ENCODE assay signal across 8 mouse cellular contexts in the genomic region with DNA sequence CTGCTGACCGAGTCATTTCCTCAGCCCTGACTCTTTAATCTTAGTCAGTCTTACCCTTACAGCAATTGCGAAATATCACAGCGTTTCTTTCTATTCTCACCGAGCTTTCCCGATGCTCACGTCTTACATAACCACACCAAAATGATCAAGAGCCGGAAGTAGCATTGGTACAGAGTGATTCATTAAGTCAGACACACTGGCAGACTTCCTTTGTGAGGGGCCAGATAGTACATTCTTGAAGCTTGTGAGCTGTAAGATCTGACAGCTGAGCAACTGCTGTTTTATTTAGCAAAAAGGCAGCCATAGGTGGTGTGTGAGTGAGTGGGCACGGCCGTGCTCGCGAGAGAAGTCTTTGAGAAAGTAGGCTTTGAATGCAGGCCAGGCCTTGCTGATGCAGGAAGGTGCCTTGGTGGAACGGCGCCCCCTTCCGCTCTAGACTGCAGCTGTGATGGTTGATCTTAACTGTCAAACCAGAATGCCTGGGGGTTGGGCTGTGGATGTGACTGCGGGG. TPM values are rescaled to one million over a fixed set of nuclear protein-coding genes. Genes with fewer than 3 reads are reported as not detected.
DNase-seq lines count a peak whose midpoint lies in the region; TF ChIP-seq lines count a peak whose summit lies in the region.

No protein-coding gene starts in this region.

- H3K79me2 ChIP-seq in MEL (ENCODE audit: control insufficient read depth, insufficient read depth, low read length, poor library complexity): no peaks in the 10 kb centered on the region; the same call in 1 of the 2 replicates

- no peak overlapping the region for H3K9ac ChIP-seq in MEL (ENCODE audit: control insufficient read depth, low read depth, low read length, poor library complexity, severe bottlenecking)

- no peak; the same call in 1 of the 2 replicates for TF ChIP-seq RAD21 in MEL (IDR thresholded peaks at IDR 0.05; ENCODE audit: low read depth, low read length)

- no peaks in the 10 kb centered on the region for H3K9me3 ChIP-seq in MEL (replicated peaks; ENCODE audit: insufficient read depth, low read length)

- no peak overlapping the region for H3K4me3 ChIP-seq in MEL (ENCODE audit: control insufficient read depth in 1 of 2, insufficient read depth in 1 of 2, low read depth in 2 of 2, low read length in 2 of 2)

- H3K27me3 ChIP-seq in MEL (ENCODE audit: control insufficient read depth in 1 of 2, insufficient read depth in 2 of 2, low read length in 2 of 2): no peaks in the 10 kb centered on the region

- DNase-seq in 3T3-L1 (ENCODE audit: low read depth, low spot score): peak; percentile 95
- DNase-seq in MEL (ENCODE audit: low read depth, low spot score): peak; percentile 69
- DNase-seq in heart, adult 11 months: peak; percentile 97
- peak; percentile 77 to 81 for DNase-seq in left cerebral cortex, adult 9 months (ENCODE audit: low spot score in 2 of 2)
- DNase-seq in monocyte, adult 2 months (ENCODE audit: low read depth in 1 of 2, low spot score in 2 of 2): peak; percentile 45 to 64
- DNase-seq in thymus, postnatal 25 days: peak; percentile 89
- no peak for DNase-seq in neural tube, embryonic 10.5 days (ENCODE audit: extremely low spot score, low spot score)
- DNase-seq in embryo, embryonic 10 days (ENCODE audit: low spot score): no peak

- TF ChIP-seq CTCF in MEL (IDR thresholded peaks at IDR 0.05 in 2 of 3, conservative IDR thresholded peaks at IDR 0.05 in 1 of 3; ENCODE audit: control insufficient read depth in 1 of 3, insufficient read depth in 1 of 3, low read depth in 2 of 3, low read length in 3 of 3, poor library complexity in 1 of 3, severe bottlenecking in 1 of 3): peak in 2 of 3 experiments; percentile 37 to 40; a peak in 4 of 6 replicates

- TF ChIP-seq EP300 in MEL (IDR thresholded peaks at IDR 0.05; ENCODE audit: low read depth in 1 of 2, low read length in 2 of 2): 0 out of 4 replicates have a peak, but pooled peaks of 1 of the 2 experiments have one; percentile 15

- H3K36me3 ChIP-seq in MEL (ENCODE audit: control insufficient read depth in 1 of 2, insufficient read depth in 2 of 2, low read length in 2 of 2): peaks cover 2 to 5% of the 10 kb centered on the region in 2 experiments; a peak in 2 of 4 replicates

- peak overlapping the region; percentile 57 for H3K27ac ChIP-seq in MEL (ENCODE audit: control insufficient read depth, low read depth, low read length)

- peaks cover 3 to 19% of the 10 kb centered on the region in 2 experiments; a peak in 3 of 4 replicates for H3K4me1 ChIP-seq in MEL (ENCODE audit: control insufficient read depth in 1 of 2, insufficient read depth in 2 of 2, low read length in 2 of 2)

- no peak for TF ChIP-seq POLR2A in MEL (IDR thresholded peaks at IDR 0.05; ENCODE audit: control insufficient read depth in 1 of 2, insufficient read depth in 1 of 2, low read depth in 1 of 2, low read length in 2 of 2, poor library complexity in 1 of 2)

TF ChIP-seq in MEL, 35 proteins besides CTCF, POLR2A, EP300 and RAD21:
- peak; percentile 54 for TF ChIP-seq ETS1 (IDR thresholded peaks at IDR 0.05; ENCODE audit: low read depth, low read length)
- TF ChIP-seq RCOR1 (IDR thresholded peaks at IDR 0.05; ENCODE audit: low read depth, low read length): no peak
- 0 out of 2 replicates have a peak, but pooled peaks have one; percentile 17 for TF ChIP-seq GATA1 (IDR thresholded peaks at IDR 0.05; ENCODE audit: low read depth, low read length)
- TF ChIP-seq NELFE (IDR thresholded peaks at IDR 0.05; ENCODE audit: low read depth, low read length): no peak
- TF ChIP-seq ZNF384 (IDR thresholded peaks at IDR 0.05; ENCODE audit: low read depth, low read length): no peak
- TF ChIP-seq CHD1 (IDR thresholded peaks at IDR 0.05; ENCODE audit: low read depth, low read length): no peak
- TF ChIP-seq TBP (IDR thresholded peaks at IDR 0.05; ENCODE audit: low read depth, low read length): no peak
- no peak for TF ChIP-seq SIN3A (IDR thresholded peaks at IDR 0.05; ENCODE audit: low read length)

RNA-seq across cellular contexts. Expression of a gene that starts 32.9 kb away (rescaled TPM):
- total RNA-seq in MEL (2012; rRNA removed): 40.3 and 40.4 TPM in 2 replicates
- 10 to 100 TPM in 1 of 2 experiments, not detected in 1; 64.4 TPM for polyA plus RNA-seq in MEL (2012; ENCODE audit: insufficient read depth in 1 of 2, insufficient read length in 2 of 2, low read depth in 1 of 2, low replicate concordance in 2 of 2, missing spikeins in 1 of 2)

RNA-seq across cellular contexts. Expression of a gene that starts 41.5 kb away (rescaled TPM):
- 19.6 and 20.2 TPM in 2 replicates for total RNA-seq in MEL (2012; rRNA removed)
- polyA plus RNA-seq in MEL (2012; ENCODE audit: insufficient read depth in 1 of 2, insufficient read length in 2 of 2, low read depth in 1 of 2, low replicate concordance in 2 of 2, missing spikeins in 1 of 2): 10 to 100 TPM in 1 of 2 experiments, not detected in 1; 38.8 TPM

Comparison
In these comparisons a context has a peak if more than half of its experiments do, and no peak if none do; other contexts are left out.
1. DNase-seq: peak in 3T3-L1 (single experiment), MEL (single experiment), heart, adult 11 months (single experiment), left cerebral cortex, adult 9 months (2 of 2), monocyte, adult 2 months (2 of 2) and thymus, postnatal 25 days (single experiment); none in neural tube, embryonic 10.5 days (single experiment) and embryo, embryonic 10 days (single experiment).